Mouse (Mus musculus) midbrain, postnatal 0 days (tissue): ENCODE measurements around the gene Gpr156. TPM values are rescaled to one million over a fixed set of nuclear protein-coding genes. Genes with fewer than 3 reads are reported as not detected.
A peak's percentile ranks its signal among the peaks of the same experiment; 100 is the strongest.

ENCODE experiments used
- ATAC-seq: fragments of 200-750 bp; cut with Nextera tagmentation; 2 replicates; pipeline ENCODE4 v1.8.0; 2017; ENCODE audit warnings: moderate number of reproducible peaks, mild to moderate bottlenecking, moderate TSS enrichment, moderate library complexity; ENCODE audit not compliant: low FRiP score
- DNase-seq: peaks from one replicate; pipeline ENCODE4 v3.0.0-alpha.2; 2015; ENCODE audit warnings: low spot score
- H3K27ac ChIP-seq: fragments of 300-500 bp; sonication (generic); 2 replicates; pipeline ENCODE4 v1.5.1; 2014; ENCODE audit warnings: low read depth, mild to moderate bottlenecking, low read length, mixed read lengths
- H3K27me3 ChIP-seq: fragments of 300-500 bp; sonication (generic); 2 replicates; pipeline ENCODE4 v1.6.1; 2014; ENCODE audit warnings: low read length, control low read depth, mixed read lengths; ENCODE audit not compliant: insufficient read depth
- H3K36me3 ChIP-seq: fragments of 300-500 bp; sonication (generic); 2 replicates; pipeline ENCODE4 v1.6.1; 2014; ENCODE audit warnings: low read length, control low read depth, mixed read lengths; ENCODE audit not compliant: insufficient read depth
- H3K4me1 ChIP-seq: fragments of 300-500 bp; sonication (generic); 2 replicates; pipeline ENCODE4 v1.6.1; 2014; ENCODE audit warnings: mild to moderate bottlenecking, control low read depth, antibody characterized with exemption, low read length, mixed read lengths; ENCODE audit not compliant: insufficient read depth
- H3K4me2 ChIP-seq: fragments of 300-500 bp; sonication (generic); 2 replicates; pipeline ENCODE4 v1.6.1; 2014; ENCODE audit warnings: low read depth, mild to moderate bottlenecking, low read length, mixed read lengths; ENCODE audit not compliant: poor library complexity, severe bottlenecking
- H3K4me3 ChIP-seq: fragments of 300-500 bp; sonication (generic); 2 replicates; pipeline ENCODE4 v1.5.1; 2014; ENCODE audit warnings: low read depth, mild to moderate bottlenecking, low read length, moderate library complexity
- H3K9ac ChIP-seq: fragments of 300-500 bp; sonication (generic); replicated peaks from 2 replicates; pipeline ENCODE4 v1.6.1; 2014; ENCODE audit warnings: mild to moderate bottlenecking, low read length, moderate library complexity, mixed read lengths; ENCODE audit not compliant: poor library complexity, severe bottlenecking
- H3K9me3 ChIP-seq: fragments of 300-500 bp; sonication (generic); 2 replicates; pipeline ENCODE4 v1.6.1; 2016; ENCODE audit warnings: low read length, control low read depth
- CTCF ChIP-seq: IDR thresholded peaks from 2 replicates; pipeline ENCODE4 v1.5.1; 2016; ENCODE audit warnings: antibody characterized with exemption, mild to moderate bottlenecking
- WGBS: fragments of 180-500 bp; shearing (Covaris S2); extraction: QIAGEN DNeasy Blood & Tissue Kit; methylation state at CpG from one replicate; pipeline ENCODE4 v1.1.7; 2014; 5-methylcytosine and 5-hydroxymethylcytosine counted together
- polyA plus RNA-seq: library from polyadenylated mRNA; unstranded; fragments of >200 nt; fragmentation: Nextera tagmentation; extraction: Ambion mirVana; gene quantifications from 2 replicates; pipeline ENCODE4 v1.2.1, GENCODE M21; 2015
- total RNA-seq: library from RNA; depleted of rRNA; stranded (reverse); fragments of >200 nt; gene quantifications from 2 replicates; pipeline ENCODE4 v1.2.3, GENCODE M21; 2014

Gene Gpr156
- total and polyA plus RNA-seq, 2 experiments from 2014 or later = 2.9 to 6.1 TPM

DNA sequence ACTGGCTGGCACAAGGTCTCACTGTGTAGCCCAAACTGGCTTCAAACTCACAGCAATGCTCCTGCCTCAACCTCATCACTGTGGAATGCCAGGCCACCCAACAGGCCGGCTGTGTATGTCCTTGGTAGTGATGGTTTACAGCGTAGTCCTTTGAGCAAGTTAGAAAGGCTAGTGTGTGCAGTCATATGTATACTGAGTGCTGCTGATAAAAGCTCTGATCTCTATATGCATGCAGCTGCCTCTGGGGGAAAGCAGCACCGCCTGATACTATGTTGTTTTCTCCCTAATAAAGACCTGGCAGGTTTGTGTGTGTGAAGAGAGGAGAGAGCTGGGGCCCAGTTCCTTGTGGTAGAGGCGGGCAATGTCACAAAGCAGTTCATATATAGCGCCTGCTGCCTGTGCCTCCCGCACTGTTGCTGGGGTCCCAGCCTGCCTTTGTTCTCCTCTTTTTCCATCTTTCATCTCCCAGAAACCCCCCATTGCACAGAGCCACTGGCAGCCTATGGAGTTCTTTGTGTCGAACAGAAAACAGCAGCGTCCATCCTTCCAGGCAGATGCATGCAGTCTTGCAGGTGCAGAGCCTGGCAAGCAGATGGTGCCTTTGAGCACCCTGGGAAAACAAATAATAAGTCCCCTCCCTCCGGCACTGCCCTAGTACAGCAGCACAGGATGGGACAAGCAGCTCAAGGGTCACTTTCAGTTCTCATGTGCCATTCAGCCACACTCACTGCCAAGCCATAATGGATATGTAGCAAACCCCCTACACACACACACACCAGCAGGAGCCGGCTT, 74.5 kb downstream of the Gpr156 start:
- ATAC-seq (peak; percentile 70), DNase-seq (peak; percentile 72)
- Histone ChIP-seq H3K27me3 (no peaks in the 10 kb centered on the region), H3K4me1 (peaks cover 9% of the 10 kb centered on the region; the same call in 1 of the 2 replicates), H3K4me3 (no peak overlapping the region), H3K27ac (peak overlapping the region; percentile 68; the same call in 1 of the 2 replicates), H3K9me3 (no peaks in the 10 kb centered on the region), H3K36me3 (no peaks in the 10 kb centered on the region), H3K4me2 (no peak overlapping the region), H3K9ac (no peak overlapping the region; the same call in 1 of the 2 replicates)
- WGBS = 12% methylated on average over 10 of the region's 10 CpGs
- peak; percentile 66 for TF ChIP-seq CTCF

DNA sequence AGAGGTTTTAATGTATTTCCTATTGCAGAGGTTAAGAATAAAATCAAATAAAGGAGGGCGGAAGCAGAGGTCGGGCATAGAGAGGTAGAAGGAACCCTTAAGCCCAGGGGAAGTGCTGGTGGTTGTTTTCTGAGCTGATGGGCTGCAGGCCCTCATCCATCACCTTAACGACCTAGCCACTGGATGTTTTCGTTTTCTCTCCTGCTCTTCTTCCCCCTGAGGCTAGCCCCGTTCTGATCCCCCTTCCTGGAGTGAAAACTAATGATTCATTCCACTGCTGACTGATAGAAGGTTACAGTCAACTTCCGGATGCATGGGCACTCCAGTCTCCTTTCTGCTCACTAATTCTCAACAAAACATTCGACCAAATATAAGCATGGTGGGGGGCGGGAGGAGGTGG, 76.5 kb downstream of the Gpr156 start:
- TF ChIP-seq CTCF = no peak
- no peak for ATAC-seq
- Histone ChIP-seq H3K4me2 (no peak overlapping the region), H3K9ac (no peak overlapping the region), H3K27ac (no peak overlapping the region), H3K36me3 (no peaks in the 10 kb centered on the region), H3K27me3 (no peaks in the 10 kb centered on the region), H3K4me1 (peaks cover 9% of the 10 kb centered on the region; the same call in 1 of the 2 replicates), H3K9me3 (no peaks in the 10 kb centered on the region), H3K4me3 (no peak overlapping the region)
- WGBS = 59% methylated on average over 8 of the region's 8 CpGs
- no peak for DNase-seq

DNA sequence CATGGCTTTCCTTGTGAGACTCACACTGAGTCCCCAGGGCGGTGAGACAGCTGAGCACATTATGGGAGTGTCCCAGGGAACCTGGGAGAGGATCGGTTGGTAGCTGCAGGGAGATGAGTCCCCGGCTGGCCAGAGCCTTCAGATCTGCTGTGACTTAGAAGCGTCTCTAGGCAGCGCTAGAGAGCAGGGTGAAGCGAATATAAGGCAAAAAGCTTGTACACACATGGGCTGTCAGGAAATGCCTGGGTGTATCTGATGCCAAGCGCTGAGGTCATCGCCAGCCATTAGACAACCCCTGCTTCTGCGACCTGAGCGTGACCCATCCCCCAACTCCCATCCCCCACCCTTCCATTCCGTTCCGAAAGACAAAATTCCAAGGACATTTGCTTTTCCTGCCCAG, 78.4 kb downstream of the Gpr156 start:
- 21% methylated on average over 12 of the region's 12 CpGs for WGBS
- H3K4me2 ChIP-seq = no peak overlapping the region
- H3K4me1 ChIP-seq = peaks cover 9% of the 10 kb centered on the region; the same call in 1 of the 2 replicates
- TF ChIP-seq CTCF = peak; percentile 71
- H3K4me3 ChIP-seq = no peak overlapping the region
- DNase-seq (peak; percentile 85), ATAC-seq (peak; percentile 61)
- H3K27ac ChIP-seq = no peak overlapping the region
- no peaks in the 10 kb centered on the region for H3K9me3 ChIP-seq
- no peaks in the 10 kb centered on the region for H3K27me3 ChIP-seq
- H3K36me3 ChIP-seq = no peaks in the 10 kb centered on the region
- no peak overlapping the region for H3K9ac ChIP-seq

DNA sequence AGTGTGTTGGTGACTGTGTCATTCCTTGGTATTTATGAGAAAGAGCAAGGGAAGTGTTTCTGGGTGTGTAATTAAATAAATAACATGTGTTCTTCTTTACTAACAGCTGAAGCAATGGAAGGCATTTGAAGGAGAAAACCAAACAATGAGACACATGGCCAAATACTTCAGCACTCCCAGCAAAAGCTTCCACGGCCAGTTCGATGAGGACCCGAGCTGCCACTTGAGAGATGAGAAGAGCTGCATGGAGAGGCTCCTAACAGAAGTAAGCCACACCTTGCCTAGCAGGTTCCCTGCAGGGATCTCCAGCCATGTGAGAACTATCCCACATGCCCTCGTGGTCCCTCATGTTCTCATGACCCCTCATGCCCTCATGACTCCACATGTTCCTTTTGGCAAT, 81.5 kb downstream of the Gpr156 start:
- Histone ChIP-seq H3K4me1 (no peaks in the 10 kb centered on the region), H3K9me3 (no peaks in the 10 kb centered on the region), H3K27ac (no peak overlapping the region), H3K9ac (no peak overlapping the region), H3K4me2 (no peak overlapping the region), H3K4me3 (no peak overlapping the region), H3K27me3 (no peaks in the 10 kb centered on the region), H3K36me3 (no peaks in the 10 kb centered on the region)
- ATAC-seq = no peak
- TF ChIP-seq CTCF = no peak
- no peak for DNase-seq
- WGBS = 84% methylated on average over 4 of the region's 4 CpGs

DNA sequence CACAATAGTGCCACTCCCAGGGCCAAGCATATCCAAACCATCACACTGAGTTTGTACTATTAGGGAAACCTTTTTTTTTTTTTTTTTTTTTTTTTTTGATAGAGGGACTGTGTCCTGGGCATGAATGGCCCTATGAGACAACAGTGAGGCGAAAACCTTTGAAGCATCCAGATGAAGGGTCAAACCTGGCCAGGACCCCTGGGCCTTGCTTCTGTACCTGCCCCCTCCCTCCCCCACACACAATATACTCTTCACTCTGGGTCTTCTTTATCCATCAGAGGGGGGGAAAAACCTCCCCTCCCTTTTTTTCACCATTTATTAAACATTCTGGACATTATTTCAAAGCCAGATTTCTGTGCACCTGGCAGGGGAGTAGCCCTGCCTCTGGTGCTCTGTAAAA, 83.5 kb downstream of the Gpr156 start:
- Histone ChIP-seq H3K36me3 (no peaks in the 10 kb centered on the region), H3K27ac (no peak overlapping the region), H3K9me3 (no peaks in the 10 kb centered on the region), H3K4me3 (no peak overlapping the region), H3K27me3 (no peaks in the 10 kb centered on the region), H3K4me2 (no peak overlapping the region), H3K4me1 (no peaks in the 10 kb centered on the region), H3K9ac (0 out of 2 replicates have a peak overlapping the region, but pooled peaks have one; percentile 19)
- TF ChIP-seq CTCF = no peak
- ATAC-seq (no peak), DNase-seq (no peak)
- 83% methylated on average over 1 of the region's 1 CpGs for WGBS

DNA sequence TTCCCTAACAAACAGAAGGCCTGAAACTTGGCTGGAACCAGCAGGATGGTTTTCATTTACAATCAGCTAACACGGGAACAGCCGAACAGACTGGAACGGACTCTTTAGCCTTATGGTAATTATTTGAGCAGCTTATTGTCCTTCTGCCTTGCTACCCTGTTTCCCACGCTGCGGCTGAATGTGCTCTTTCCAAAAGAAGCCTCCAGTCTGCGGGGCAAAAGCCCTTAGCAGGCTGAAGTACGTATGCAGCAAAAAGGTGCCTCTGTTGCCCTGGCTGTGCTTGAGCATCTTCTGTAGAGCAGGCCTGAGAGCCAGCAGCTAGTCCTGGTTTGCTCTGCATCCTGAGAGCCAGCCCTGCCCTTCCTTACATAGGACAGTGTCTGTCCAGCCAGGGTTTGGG, 83.9 kb downstream of the Gpr156 start:
- WGBS = 12% methylated on average over 7 of the region's 7 CpGs
- Histone ChIP-seq H3K27me3 (no peaks in the 10 kb centered on the region), H3K9ac (0 out of 2 replicates have a peak overlapping the region, but pooled peaks have one; percentile 19), H3K9me3 (no peaks in the 10 kb centered on the region), H3K4me2 (no peak overlapping the region), H3K4me1 (no peaks in the 10 kb centered on the region), H3K36me3 (no peaks in the 10 kb centered on the region), H3K27ac (peak overlapping the region; percentile 55; the same call in 1 of the 2 replicates), H3K4me3 (no peak overlapping the region)
- no peak for TF ChIP-seq CTCF
- DNase-seq (peak; percentile 44), ATAC-seq (0 out of 2 replicates have a peak, but pooled peaks have one; percentile 41)
